Mouse (Mus musculus): ENCODE results near the gene Rpl9-ps1. TPM values are rescaled to one million over a fixed set of nuclear protein-coding genes. Genes with fewer than 3 reads are reported as not detected.

Rpl9-ps1 gene
- polyA plus RNA-seq, 1 experiment from 2014 or later, result not detected

- H3K4me3 ChIP-seq (ENCODE audit: low read length), result no peak overlapping the region
- no peak for ATAC-seq (replicated peaks; ENCODE audit: extremely low read depth, insufficient read depth, low FRiP score)
- H3K4me1 ChIP-seq (ENCODE audit: control insufficient read depth, insufficient read depth, low read length), result peaks cover 3% of the 10 kb centered on the region; the same call in 1 of the 2 replicates
- H3K36me3 ChIP-seq (ENCODE audit: control insufficient read depth, insufficient read depth), result no peaks in the 10 kb centered on the region
- WGBS, result 59% methylated on average over 4 of the region's 4 CpGs
- no peak overlapping the region for H3K4me2 ChIP-seq (ENCODE audit: low read depth, low read length)
- H3K27me3 ChIP-seq (ENCODE audit: control insufficient read depth, insufficient read depth, low read length), result no peaks in the 10 kb centered on the region
- H3K9me3 ChIP-seq (replicated peaks; ENCODE audit: control insufficient read depth, low read length), result no peaks in the 10 kb centered on the region
- H3K27ac ChIP-seq (ENCODE audit: low read length), result no peak overlapping the region
- no peak overlapping the region for H3K9ac ChIP-seq (ENCODE audit: low read length)
Observed at GRCm38 (mm10) chr11:83634425-83634824, 11.0 kb downstream of the Rpl9-ps1 start.

- Histone ChIP-seq H3K27ac (ENCODE audit: low read length) (no peak overlapping the region), H3K4me3 (ENCODE audit: low read length) (no peak overlapping the region), H3K27me3 (ENCODE audit: control insufficient read depth, insufficient read depth, low read length) (no peaks in the 10 kb centered on the region), H3K9ac (ENCODE audit: low read length) (no peak overlapping the region), H3K36me3 (ENCODE audit: control insufficient read depth, insufficient read depth) (no peaks in the 10 kb centered on the region), H3K4me2 (ENCODE audit: low read depth, low read length) (no peak overlapping the region), H3K9me3 (replicated peaks; ENCODE audit: control insufficient read depth, low read length) (no peaks in the 10 kb centered on the region), H3K4me1 (ENCODE audit: control insufficient read depth, insufficient read depth, low read length) (peaks cover 3% of the 10 kb centered on the region; the same call in 1 of the 2 replicates)
- WGBS, result 51% methylated on average over 4 of the region's 4 CpGs
- no peak for ATAC-seq (replicated peaks; ENCODE audit: extremely low read depth, insufficient read depth, low FRiP score)
Observed at GRCm38 (mm10) chr11:83632744-83633143, 12.7 kb downstream of the Rpl9-ps1 start.

GRCm38 (mm10) chr11:83631065-83631464 lies 14.4 kb downstream of the Rpl9-ps1 start:
- WGBS, result 60% methylated on average over 2 of the region's 2 CpGs
- H3K4me2 ChIP-seq (ENCODE audit: low read depth, low read length), result no peak overlapping the region
- no peak overlapping the region for H3K4me3 ChIP-seq (ENCODE audit: low read length)
- H3K9me3 ChIP-seq (replicated peaks; ENCODE audit: control insufficient read depth, low read length), result no peaks in the 10 kb centered on the region
- no peaks in the 10 kb centered on the region for H3K27me3 ChIP-seq (ENCODE audit: control insufficient read depth, insufficient read depth, low read length)
- H3K9ac ChIP-seq (ENCODE audit: low read length), result no peak overlapping the region
- no peaks in the 10 kb centered on the region for H3K4me1 ChIP-seq (ENCODE audit: control insufficient read depth, insufficient read depth, low read length)
- no peak overlapping the region for H3K27ac ChIP-seq (ENCODE audit: low read length)
- H3K36me3 ChIP-seq (ENCODE audit: control insufficient read depth, insufficient read depth), result no peaks in the 10 kb centered on the region
- ATAC-seq (replicated peaks; ENCODE audit: extremely low read depth, insufficient read depth, low FRiP score), result no peak

GRCm38 (mm10) chr11:83630630-83631029 lies 14.8 kb downstream of the Rpl9-ps1 start:
- ATAC-seq (replicated peaks; ENCODE audit: extremely low read depth, insufficient read depth, low FRiP score), result no peak
- Histone ChIP-seq H3K27me3 (ENCODE audit: control insufficient read depth, insufficient read depth, low read length) (no peaks in the 10 kb centered on the region), H3K4me3 (ENCODE audit: low read length) (no peak overlapping the region), H3K9me3 (replicated peaks; ENCODE audit: control insufficient read depth, low read length) (no peaks in the 10 kb centered on the region), H3K4me1 (ENCODE audit: control insufficient read depth, insufficient read depth, low read length) (no peaks in the 10 kb centered on the region), H3K36me3 (ENCODE audit: control insufficient read depth, insufficient read depth) (no peaks in the 10 kb centered on the region), H3K4me2 (ENCODE audit: low read depth, low read length) (no peak overlapping the region), H3K27ac (ENCODE audit: low read length) (no peak overlapping the region), H3K9ac (ENCODE audit: low read length) (no peak overlapping the region)
- WGBS, result 93% methylated on average over 1 of the region's 1 CpGs

GRCm38 (mm10) chr11:83628808-83629207 lies 16.6 kb downstream of the Rpl9-ps1 start:
- H3K36me3 ChIP-seq (ENCODE audit: control insufficient read depth, insufficient read depth), result no peaks in the 10 kb centered on the region
- H3K9ac ChIP-seq (ENCODE audit: low read length), result no peak overlapping the region
- no peaks in the 10 kb centered on the region for H3K27me3 ChIP-seq (ENCODE audit: control insufficient read depth, insufficient read depth, low read length)
- 81% methylated on average over 9 of the region's 9 CpGs for WGBS
- no peaks in the 10 kb centered on the region for H3K4me1 ChIP-seq (ENCODE audit: control insufficient read depth, insufficient read depth, low read length)
- no peak for ATAC-seq (replicated peaks; ENCODE audit: extremely low read depth, insufficient read depth, low FRiP score)
- no peaks in the 10 kb centered on the region for H3K9me3 ChIP-seq (replicated peaks; ENCODE audit: control insufficient read depth, low read length)
- no peak overlapping the region for H3K4me3 ChIP-seq (ENCODE audit: low read length)
- no peak overlapping the region for H3K27ac ChIP-seq (ENCODE audit: low read length)
- H3K4me2 ChIP-seq (ENCODE audit: low read depth, low read length), result no peak overlapping the region

- Histone ChIP-seq H3K36me3 (ENCODE audit: control insufficient read depth, insufficient read depth) (no peaks in the 10 kb centered on the region), H3K9me3 (replicated peaks; ENCODE audit: control insufficient read depth, low read length) (no peaks in the 10 kb centered on the region), H3K4me3 (ENCODE audit: low read length) (no peak overlapping the region), H3K27me3 (ENCODE audit: control insufficient read depth, insufficient read depth, low read length) (no peaks in the 10 kb centered on the region), H3K4me2 (ENCODE audit: low read depth, low read length) (no peak overlapping the region), H3K27ac (ENCODE audit: low read length) (no peak overlapping the region), H3K4me1 (ENCODE audit: control insufficient read depth, insufficient read depth, low read length) (no peaks in the 10 kb centered on the region), H3K9ac (ENCODE audit: low read length) (no peak overlapping the region)
- 84% methylated on average over 3 of the region's 3 CpGs for WGBS
- ATAC-seq (replicated peaks; ENCODE audit: extremely low read depth, insufficient read depth, low FRiP score), result no peak
Observed at GRCm38 (mm10) chr11:83623586-83623985, 21.8 kb downstream of the Rpl9-ps1 start.

- no peak overlapping the region for H3K9ac ChIP-seq (ENCODE audit: low read length)
- H3K4me3 ChIP-seq (ENCODE audit: low read length), result no peak overlapping the region
- no peaks in the 10 kb centered on the region for H3K4me1 ChIP-seq (ENCODE audit: control insufficient read depth, insufficient read depth, low read length)
- no peaks in the 10 kb centered on the region for H3K9me3 ChIP-seq (replicated peaks; ENCODE audit: control insufficient read depth, low read length)
- no peaks in the 10 kb centered on the region for H3K36me3 ChIP-seq (ENCODE audit: control insufficient read depth, insufficient read depth)
- no peaks in the 10 kb centered on the region for H3K27me3 ChIP-seq (ENCODE audit: control insufficient read depth, insufficient read depth, low read length)
- no peak for ATAC-seq (replicated peaks; ENCODE audit: extremely low read depth, insufficient read depth, low FRiP score)
- no peak overlapping the region for H3K27ac ChIP-seq (ENCODE audit: low read length)
- 87% methylated on average over 1 of the region's 1 CpGs for WGBS
- H3K4me2 ChIP-seq (ENCODE audit: low read depth, low read length), result no peak overlapping the region
Observed at GRCm38 (mm10) chr11:83619037-83619436, 26.4 kb downstream of the Rpl9-ps1 start.

- ATAC-seq (replicated peaks; ENCODE audit: extremely low read depth, insufficient read depth, low FRiP score), result no peak
- Histone ChIP-seq H3K27ac (ENCODE audit: low read length) (no peak overlapping the region), H3K4me3 (ENCODE audit: low read length) (no peak overlapping the region), H3K36me3 (ENCODE audit: control insufficient read depth, insufficient read depth) (no peaks in the 10 kb centered on the region), H3K9me3 (replicated peaks; ENCODE audit: control insufficient read depth, low read length) (no peaks in the 10 kb centered on the region), H3K27me3 (ENCODE audit: control insufficient read depth, insufficient read depth, low read length) (no peaks in the 10 kb centered on the region), H3K4me2 (ENCODE audit: low read depth, low read length) (no peak overlapping the region), H3K4me1 (ENCODE audit: control insufficient read depth, insufficient read depth, low read length) (no peaks in the 10 kb centered on the region), H3K9ac (ENCODE audit: low read length) (no peak overlapping the region)
- 71% methylated on average over 4 of the region's 5 CpGs for WGBS
Observed at GRCm38 (mm10) chr11:83618238-83618637, 27.2 kb downstream of the Rpl9-ps1 start.

- H3K4me1 ChIP-seq (ENCODE audit: control insufficient read depth, insufficient read depth, low read length), result no peaks in the 10 kb centered on the region
- no peak overlapping the region for H3K4me3 ChIP-seq (ENCODE audit: low read length)
- 73% methylated on average over 1 of the region's 1 CpGs for WGBS
- no peaks in the 10 kb centered on the region for H3K36me3 ChIP-seq (ENCODE audit: control insufficient read depth, insufficient read depth)
- ATAC-seq (replicated peaks; ENCODE audit: extremely low read depth, insufficient read depth, low FRiP score), result no peak
- H3K9ac ChIP-seq (ENCODE audit: low read length), result no peak overlapping the region
- H3K4me2 ChIP-seq (ENCODE audit: low read depth, low read length), result no peak overlapping the region
- H3K27me3 ChIP-seq (ENCODE audit: control insufficient read depth, insufficient read depth, low read length), result no peaks in the 10 kb centered on the region
- H3K27ac ChIP-seq (ENCODE audit: low read length), result no peak overlapping the region
- no peaks in the 10 kb centered on the region for H3K9me3 ChIP-seq (replicated peaks; ENCODE audit: control insufficient read depth, low read length)
Observed at GRCm38 (mm10) chr11:83616586-83616985, 28.8 kb downstream of the Rpl9-ps1 start.

GRCm38 (mm10) chr11:83610900-83611299 lies 34.5 kb downstream of the Rpl9-ps1 start:
- Histone ChIP-seq H3K9ac (ENCODE audit: low read length) (no peak overlapping the region), H3K36me3 (ENCODE audit: control insufficient read depth, insufficient read depth) (no peaks in the 10 kb centered on the region), H3K27ac (ENCODE audit: low read length) (no peak overlapping the region), H3K4me1 (ENCODE audit: control insufficient read depth, insufficient read depth, low read length) (no peaks in the 10 kb centered on the region), H3K27me3 (ENCODE audit: control insufficient read depth, insufficient read depth, low read length) (no peaks in the 10 kb centered on the region), H3K9me3 (replicated peaks; ENCODE audit: control insufficient read depth, low read length) (no peaks in the 10 kb centered on the region), H3K4me2 (ENCODE audit: low read depth, low read length) (no peak overlapping the region), H3K4me3 (ENCODE audit: low read length) (no peak overlapping the region)
- ATAC-seq (replicated peaks; ENCODE audit: extremely low read depth, insufficient read depth, low FRiP score), result no peak
- WGBS, result 58% methylated on average over 2 of the region's 2 CpGs

All from heart, embryonic 16.5 days (tissue).